Mouse (Mus musculus) heart, adult 2 months (tissue): ENCODE measurements around the gene Padi1. TPM values are rescaled to one million over a fixed set of nuclear protein-coding genes. Genes with fewer than 3 reads are reported as not detected.

Experiments
- DNase-seq, 2 experiments: peaks; one replicate each; pipeline ENCODE4 v3.0.0; 2021
- H3K27ac ChIP-seq: fragments of 200-600 bp; 2 replicates; pipeline ENCODE4 v1.8.1; 2022
- H3K27me3 ChIP-seq: fragments of 200-500 bp; 2 replicates; pipeline ENCODE4 v1.6.1; 2012; ENCODE audit warnings: mild to moderate bottlenecking, low read length, inconsistent platforms, mixed read lengths; ENCODE audit not compliant: control insufficient read depth, insufficient read depth
- H3K36me3 ChIP-seq: fragments of 200-500 bp; 2 replicates; pipeline ENCODE4 v1.6.1; 2012; ENCODE audit warnings: low read length, inconsistent platforms; ENCODE audit not compliant: control insufficient read depth, insufficient read depth
- H3K4me1 ChIP-seq: fragments of 200-500 bp; 2 replicates; pipeline ENCODE4 v1.6.1; 2011; ENCODE audit warnings: low read length; ENCODE audit not compliant: control insufficient read depth, insufficient read depth
- H3K4me3 ChIP-seq: fragments of 200-600 bp; 2 replicates; pipeline ENCODE4 v1.8.1; 2022
- H3K79me2 ChIP-seq: fragments of 200-500 bp; replicated peaks from 2 replicates; pipeline ENCODE4 v1.6.1; 2012; ENCODE audit warnings: mild to moderate bottlenecking, inconsistent platforms, low read length, moderate library complexity, mixed read lengths; ENCODE audit not compliant: control insufficient read depth, insufficient read depth
- H3K9ac ChIP-seq: fragments of 200-500 bp; 2 replicates; pipeline ENCODE4 v1.6.1; 2012; ENCODE audit warnings: low read depth, mild to moderate bottlenecking, control low read depth, inconsistent platforms, low read length, mixed read lengths
- CTCF ChIP-seq: fragments of 200-600 bp; IDR thresholded peaks from 2 replicates; pipeline ENCODE4 v1.8.1; 2022; ENCODE audit warnings: antibody characterized with exemption, mild to moderate bottlenecking, moderate library complexity
- EP300 ChIP-seq: fragments of 200-500 bp; IDR thresholded peaks from 2 replicates; pipeline ENCODE4 v1.6.1; 2011; ENCODE audit warnings: low read depth, low read length, control low read depth; ENCODE audit not compliant: insufficient read depth
- POLR2A ChIP-seq: fragments of 200-500 bp; IDR thresholded peaks from 2 replicates; pipeline ENCODE4 v1.6.1; 2011; ENCODE audit warnings: mild to moderate bottlenecking, low read depth, low read length, control low read depth; ENCODE audit not compliant: insufficient read depth
- WGBS: fragments of 180-500 bp; shearing (Covaris S2); methylation state at CpG from one replicate; pipeline ENCODE4 v1.1.7; 2018; 5-methylcytosine and 5-hydroxymethylcytosine counted together
- intact Hi-C: fragments of 180-260 bp; cut with DNase I; formaldehyde crosslinking; loops from one replicate; pipeline ENCODE4 v1.15.1; 2025
- polyA plus RNA-seq: library from polyadenylated mRNA; depleted of rRNA; stranded (reverse); fragments of >200 nt; gene quantifications from 2 replicates; pipeline ENCODE4 v1.2.3, GENCODE M21; 2012
- total RNA-seq, 2 experiments: library from RNA; stranded (reverse); gene quantifications; 2 replicates each; pipeline ENCODE4 v1.2.3; 2021

Padi1 gene
- total and polyA plus RNA-seq, 3 experiments: 0.47 TPM; not detected in 2

GRCm38 (mm10) chr4:140835682-140836081, 9.9 kb downstream of the Padi1 start:
- DNase-seq: no peak
- H3K4me3 ChIP-seq: no peak overlapping the region
- H3K27ac ChIP-seq: no peak overlapping the region
- H3K4me1 ChIP-seq: no peaks in the 10 kb centered on the region
- H3K27me3 ChIP-seq: no peaks in the 10 kb centered on the region
- intact Hi-C loops: no loop called here
- no peaks in the 10 kb centered on the region for H3K36me3 ChIP-seq
- no peak overlapping the region for H3K9ac ChIP-seq
- TF ChIP-seq CTCF: no peak
- TF ChIP-seq EP300: no peak
- no peak for TF ChIP-seq POLR2A
- H3K79me2 ChIP-seq: no peaks in the 10 kb centered on the region
- 13% methylated on average over 10 of the region's 10 CpGs for WGBS

- Histone ChIP-seq H3K9ac (no peak overlapping the region), H3K4me3 (no peak overlapping the region), H3K79me2 (no peaks in the 10 kb centered on the region), H3K4me1 (no peaks in the 10 kb centered on the region), H3K27me3 (no peaks in the 10 kb centered on the region), H3K27ac (no peak overlapping the region), H3K36me3 (no peaks in the 10 kb centered on the region)
- DNase-seq: no peak
- intact Hi-C loops: no loop called here
- 73% methylated on average over 6 of the region's 6 CpGs for WGBS
- no peak for TF ChIP-seq CTCF
These were observed 11.1 kb downstream of the Padi1 start for GRCm38 (mm10) chr4:140834327-140834934.

- DNase-seq: no peak
- Histone ChIP-seq H3K36me3 (no peaks in the 10 kb centered on the region), H3K4me1 (no peaks in the 10 kb centered on the region), H3K9ac (no peak overlapping the region), H3K27ac (no peak overlapping the region), H3K79me2 (no peaks in the 10 kb centered on the region), H3K27me3 (no peaks in the 10 kb centered on the region), H3K4me3 (no peak overlapping the region)
- intact Hi-C loops: no loop called here
- WGBS: 55% methylated on average over 8 of the region's 8 CpGs
- TF ChIP-seq CTCF (no peak), POLR2A (no peak), EP300 (no peak)
These were observed 12.8 kb downstream of the Padi1 start for GRCm38 (mm10) chr4:140832821-140833220.

DNA sequence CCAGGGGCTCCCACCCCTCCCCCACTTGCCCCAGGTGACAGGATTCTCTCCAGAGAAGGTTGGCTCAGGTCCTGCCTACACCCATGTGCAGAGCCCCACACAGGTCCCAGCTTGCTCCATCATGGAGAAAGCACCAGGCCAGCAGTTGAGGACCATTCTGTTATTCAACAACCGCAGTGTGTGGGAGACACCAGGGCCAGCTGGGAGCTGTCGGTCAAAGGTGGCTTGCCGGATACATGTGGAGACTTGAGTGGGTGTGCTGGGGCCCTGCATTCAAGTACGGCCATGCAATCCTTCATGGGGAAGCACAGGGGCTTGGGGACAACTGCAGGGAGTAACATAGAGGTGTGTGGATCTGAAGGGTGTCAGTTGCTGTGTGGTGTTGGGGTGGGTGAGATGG, 13.8 kb downstream of the Padi1 start:
- Histone ChIP-seq H3K4me1 (no peaks in the 10 kb centered on the region), H3K79me2 (no peaks in the 10 kb centered on the region), H3K27me3 (no peaks in the 10 kb centered on the region), H3K9ac (no peak overlapping the region), H3K36me3 (no peaks in the 10 kb centered on the region), H3K27ac (no peak overlapping the region), H3K4me3 (no peak overlapping the region)
- WGBS: 81% methylated on average over 4 of the region's 4 CpGs
- intact Hi-C loops: no loop called here
- no peak for TF ChIP-seq CTCF
- no peak for TF ChIP-seq POLR2A
- no peak for TF ChIP-seq EP300
- DNase-seq: no peak

GRCm38 (mm10) chr4:140827237-140827636, 18.3 kb downstream of the Padi1 start:
- 47% methylated on average over 3 of the region's 3 CpGs for WGBS
- DNase-seq: no peak
- Histone ChIP-seq H3K79me2 (no peaks in the 10 kb centered on the region), H3K4me1 (no peaks in the 10 kb centered on the region), H3K9ac (no peak overlapping the region), H3K27me3 (no peaks in the 10 kb centered on the region), H3K36me3 (no peaks in the 10 kb centered on the region), H3K27ac (no peak overlapping the region), H3K4me3 (no peak overlapping the region)
- intact Hi-C loops: no loop called here
- TF ChIP-seq CTCF: no peak
- TF ChIP-seq EP300: no peak
- TF ChIP-seq POLR2A: no peak

GRCm38 (mm10) chr4:140825942-140826341, 19.6 kb downstream of the Padi1 start:
- H3K4me1 ChIP-seq: no peaks in the 10 kb centered on the region
- no peak for DNase-seq
- no peaks in the 10 kb centered on the region for H3K27me3 ChIP-seq
- no peaks in the 10 kb centered on the region for H3K79me2 ChIP-seq
- H3K4me3 ChIP-seq: no peak overlapping the region
- intact Hi-C loops: no loop called here
- no peaks in the 10 kb centered on the region for H3K36me3 ChIP-seq
- TF ChIP-seq EP300: no peak
- no peak for TF ChIP-seq POLR2A
- TF ChIP-seq CTCF: no peak
- no peak overlapping the region for H3K27ac ChIP-seq
- no peak overlapping the region for H3K9ac ChIP-seq
- WGBS: 56% methylated on average over 11 of the region's 11 CpGs
